Mouse (Mus musculus) C2C12 (cell line): ENCODE data around the gene Wfdc18.

Experiments
- CEBPB ChIP-seq: IDR thresholded peaks from one replicate; pipeline ENCODE4 v1.6.1; 2011; ENCODE audit warnings: low read depth, mild to moderate bottlenecking, control low read depth, moderate library complexity
- CTCF ChIP-seq: IDR thresholded peaks from one replicate; pipeline ENCODE4 v1.5.1; 2011; ENCODE audit not compliant: control insufficient read depth, insufficient read depth, insufficient read length
- MYOD1 ChIP-seq: IDR thresholded peaks from one replicate; pipeline ENCODE4 v1.6.1; 2011; ENCODE audit warnings: low read depth; ENCODE audit not compliant: control insufficient read depth, insufficient read length
- MYOG ChIP-seq: IDR thresholded peaks from one replicate; pipeline ENCODE4 v1.6.1; 2011; ENCODE audit not compliant: control insufficient read depth, insufficient read length; ENCODE audit errors: extremely low read depth
- USF1 ChIP-seq: IDR thresholded peaks from one replicate; pipeline ENCODE4 v1.6.1; 2011; ENCODE audit warnings: low read depth, mild to moderate bottlenecking, control low read depth, moderate library complexity

GRCm38 (mm10) chr11:83675665-83676064, 33.1 kb upstream of the Wfdc18 start:
- no peak for TF ChIP-seq MYOG
- TF ChIP-seq MYOD1 = no peak
- TF ChIP-seq CTCF = no peak
- TF ChIP-seq USF1 = no peak
- TF ChIP-seq CEBPB = no peak
